Mouse (Mus musculus): Measurements from ENCODE around the gene Olfr715. TPM values are rescaled to one million over a fixed set of nuclear protein-coding genes. Genes with fewer than 3 reads are reported as not detected.
"Not testable (repeated sequence)": the region's sequence is repeated elsewhere in the genome, so short reads cannot be mapped to it uniquely, and the experiment has no call there.

Olfr715 gene
- not detected for total RNA-seq (2021)

GRCm38 (mm10) chr7:107130983-107131382, at the start of gene Olfr715:
Gene Olfr715, minus strand, starts transcription at chr7:107131083.
- not testable (repeated sequence) for DNase-seq (ENCODE audit: extremely low spot score in 1 of 2, low spot score in 1 of 2)

DNA sequence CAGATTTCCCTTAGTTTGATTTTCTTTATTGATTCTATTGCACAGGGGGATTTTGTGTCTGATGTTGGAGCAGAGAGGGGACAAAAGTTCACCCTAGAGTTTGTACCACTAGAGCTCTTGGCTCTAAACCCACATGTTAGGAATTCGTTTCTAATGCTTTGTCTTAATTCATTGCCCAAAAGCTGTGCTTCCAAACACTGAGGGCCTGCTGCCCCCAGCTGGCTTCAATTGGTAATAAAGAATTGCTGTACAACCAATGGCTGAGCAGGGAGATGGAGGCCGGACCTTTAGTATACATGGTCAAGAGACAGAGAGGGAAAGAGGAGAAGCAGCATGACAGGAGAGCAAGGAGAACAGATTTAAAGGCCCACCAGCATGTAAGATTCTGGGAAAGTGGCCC, 49.5 kb upstream of the Olfr715 start:
- DNase-seq (ENCODE audit: extremely low spot score in 1 of 2, low spot score in 1 of 2) = no peak

DNA sequence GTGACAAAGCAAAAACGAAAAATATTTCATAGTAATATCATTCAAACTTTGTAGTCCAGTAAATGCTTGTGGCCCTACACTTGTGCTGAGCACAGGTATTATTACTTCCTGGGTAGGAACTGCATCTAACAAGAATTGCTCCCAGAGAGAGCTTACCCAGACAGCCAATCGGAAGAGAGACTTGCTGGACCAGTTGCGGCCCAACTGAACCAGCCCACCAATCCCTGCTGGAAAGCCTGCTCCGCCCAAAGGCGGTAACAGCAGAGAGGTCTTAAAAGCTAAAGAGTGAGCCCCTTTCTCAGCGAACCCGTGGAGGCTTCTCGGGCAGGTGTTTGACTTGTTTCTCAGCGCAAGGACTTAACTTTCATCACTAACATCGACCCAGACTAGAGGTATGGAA, 35.8 kb upstream of the Olfr715 start, which contains the start of gene Nlrp14:
Nlrp14 (plus strand) TSS at position 301 of the 400 bp plus-strand sequence.
- DNase-seq (ENCODE audit: extremely low spot score in 1 of 2, low spot score in 1 of 2) = no peak

GRCm38 (mm10) chr7:107138027-107138426, 7.1 kb upstream of the Olfr715 start, which contains the start of gene Olfr716:
Gene Olfr716, plus strand, starts transcription at chr7:107138327.
- DNase-seq (ENCODE audit: extremely low spot score in 1 of 2, low spot score in 1 of 2) = not testable (repeated sequence)

DNA sequence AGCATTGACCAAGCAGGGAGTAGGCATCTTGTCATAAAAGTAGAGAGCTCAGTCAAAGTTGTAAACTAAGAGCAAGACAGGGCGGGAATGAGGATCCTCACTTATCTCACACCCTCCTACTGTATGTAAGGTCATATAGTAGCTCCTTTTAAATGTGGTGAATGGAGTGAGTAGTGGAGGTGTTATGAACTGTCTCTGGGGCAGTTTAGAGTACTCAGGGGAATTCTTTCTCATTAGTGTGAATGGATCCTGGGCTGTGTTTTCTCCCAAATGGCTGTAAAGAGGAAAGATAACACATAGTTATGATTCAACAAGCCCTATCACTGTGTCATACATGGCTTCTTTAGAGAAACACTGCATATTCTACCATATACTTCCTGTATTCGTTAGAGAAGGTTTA, 20.6 kb downstream of the Olfr715 start, which contains the start of gene Olfr715b:
Olfr715b (minus strand) TSS at position 101 of the 400 bp plus-strand sequence.
- DNase-seq (ENCODE audit: extremely low spot score in 1 of 2, low spot score in 1 of 2) = not testable (repeated sequence)

GRCm38 (mm10) chr7:107092920-107093319, 38.0 kb downstream of the Olfr715 start, which contains the start of gene Olfr17:
Gene Olfr17, plus strand, starts transcription at chr7:107093220.
- DNase-seq (ENCODE audit: extremely low spot score in 1 of 2, low spot score in 1 of 2) = no peak

Other genes starting within 250 kb of the Olfr715 start
- not detected for gene Olfr706, start 242.9 kb downstream of the Olfr715 start, total RNA-seq (2021)
- not detected for gene Olfr707, start 229.8 kb downstream of the Olfr715 start, total RNA-seq (2021)
- not detected for gene Olfr1532-ps1, start 223.1 kb downstream of the Olfr715 start, total RNA-seq (2021)
- gene Olfr709-ps1, start 198.9 kb downstream of the Olfr715 start, total RNA-seq (2021) = not detected
- gene Olfr710, start 182.8 kb downstream of the Olfr715 start, total RNA-seq (2021) = not detected
- under 1 TPM; 0.07 to 0.10 TPM for gene Olfr6, start 167.1 kb downstream of the Olfr715 start, total RNA-seq (2021)
- not detected for gene Olfr711, start 155.6 kb downstream of the Olfr715 start, total RNA-seq (2021)
- gene Olfr2, start 125.0 kb downstream of the Olfr715 start, total RNA-seq (2021) = not detected
- gene Olfr713, start 99.9 kb downstream of the Olfr715 start, total RNA-seq (2021) = not detected
- not detected for gene Olfr714, start 60.1 kb downstream of the Olfr715 start, total RNA-seq (2021)
- not detected for gene Olfr17, start 37.9 kb downstream of the Olfr715 start, total RNA-seq (2021)
- gene Olfr715b, start 20.7 kb downstream of the Olfr715 start, total RNA-seq (2021) = not detected
- not detected for gene Olfr716, start 7.2 kb upstream of the Olfr715 start, total RNA-seq (2021)
- gene Nlrp14, start 35.9 kb upstream of the Olfr715 start, total RNA-seq (2021) = not detected
- gene Rbmxl2, start 78.4 kb upstream of the Olfr715 start, total RNA-seq (2021) = not detected
- gene Syt9, start 239.6 kb upstream of the Olfr715 start, total RNA-seq (2021) = 1 to 10 TPM; 3.7 to 5.9 TPM